Mouse (Mus musculus): ENCODE results near the gene Ofd1. TPM values are rescaled to one million over a fixed set of nuclear protein-coding genes. Genes with fewer than 3 reads are reported as not detected.
A peak's percentile ranks its signal among the peaks of the same experiment; 100 is the strongest.

The Ofd1 gene
- 1 to 10 TPM; 7.5 TPM for total RNA-seq (2021)

DNA sequence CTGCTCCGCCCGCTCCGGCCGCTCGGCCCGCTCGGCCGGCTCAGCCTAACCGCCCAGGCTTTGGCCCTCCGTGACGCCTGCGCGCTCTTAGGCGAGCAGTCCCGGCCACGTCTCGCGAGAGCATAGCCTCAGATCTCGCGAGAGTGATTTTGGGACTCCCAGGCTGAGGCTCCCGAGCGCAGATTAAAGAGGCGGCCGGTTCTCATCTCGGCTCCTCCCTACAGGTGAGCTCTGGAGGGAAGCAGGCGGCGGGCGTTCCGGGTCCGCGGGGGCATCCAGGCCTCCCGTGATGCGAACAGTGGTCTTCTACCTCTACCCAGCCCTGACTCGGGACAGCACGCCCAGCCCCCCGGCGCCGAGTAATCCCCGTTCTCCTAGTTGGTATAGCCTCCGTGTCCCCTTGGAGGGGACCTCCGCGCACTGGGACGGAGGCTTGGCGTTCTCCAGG lies at the start of gene Ofd1:
TSS of gene Ofd1 (minus strand) at position 89 of the 448 bp plus-strand sequence.
- peak; percentile 90 for DNase-seq

DNA sequence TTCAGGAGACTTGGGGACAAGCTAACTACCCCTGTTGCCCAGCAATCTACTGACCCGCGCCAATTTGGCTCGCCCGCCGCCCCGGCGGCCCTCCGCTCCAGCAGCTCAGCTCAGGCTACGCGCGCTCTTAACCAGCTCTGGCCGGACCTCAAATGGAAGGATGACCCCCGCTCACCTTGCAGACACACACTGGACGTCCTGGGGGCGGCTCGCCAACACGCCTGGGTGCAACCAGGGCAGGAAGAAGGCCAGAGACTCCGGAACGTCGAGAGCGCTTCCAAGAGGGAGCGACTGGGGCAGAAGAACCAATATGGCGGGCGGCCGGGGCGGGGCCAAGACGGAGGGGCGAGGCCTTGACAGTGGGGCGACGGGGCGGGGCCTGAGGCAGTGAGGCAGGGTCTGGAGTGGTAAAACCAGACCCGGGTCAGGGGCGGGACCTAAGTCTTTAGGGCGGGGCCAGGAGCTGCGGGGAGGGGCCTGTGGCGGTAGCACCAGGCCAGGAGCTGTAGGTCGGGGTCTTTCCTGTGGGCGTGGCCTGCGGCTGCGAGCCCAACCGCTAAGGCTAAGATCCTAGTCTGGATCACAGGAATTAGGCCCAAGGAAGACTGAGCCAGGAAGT lies 39.0 kb upstream of the Ofd1 start, which contains the start of gene Rab9:
TSS of gene Rab9 (minus strand) at position 503 of the 619 bp plus-strand sequence.
- DNase-seq = peak; percentile 94

DNA sequence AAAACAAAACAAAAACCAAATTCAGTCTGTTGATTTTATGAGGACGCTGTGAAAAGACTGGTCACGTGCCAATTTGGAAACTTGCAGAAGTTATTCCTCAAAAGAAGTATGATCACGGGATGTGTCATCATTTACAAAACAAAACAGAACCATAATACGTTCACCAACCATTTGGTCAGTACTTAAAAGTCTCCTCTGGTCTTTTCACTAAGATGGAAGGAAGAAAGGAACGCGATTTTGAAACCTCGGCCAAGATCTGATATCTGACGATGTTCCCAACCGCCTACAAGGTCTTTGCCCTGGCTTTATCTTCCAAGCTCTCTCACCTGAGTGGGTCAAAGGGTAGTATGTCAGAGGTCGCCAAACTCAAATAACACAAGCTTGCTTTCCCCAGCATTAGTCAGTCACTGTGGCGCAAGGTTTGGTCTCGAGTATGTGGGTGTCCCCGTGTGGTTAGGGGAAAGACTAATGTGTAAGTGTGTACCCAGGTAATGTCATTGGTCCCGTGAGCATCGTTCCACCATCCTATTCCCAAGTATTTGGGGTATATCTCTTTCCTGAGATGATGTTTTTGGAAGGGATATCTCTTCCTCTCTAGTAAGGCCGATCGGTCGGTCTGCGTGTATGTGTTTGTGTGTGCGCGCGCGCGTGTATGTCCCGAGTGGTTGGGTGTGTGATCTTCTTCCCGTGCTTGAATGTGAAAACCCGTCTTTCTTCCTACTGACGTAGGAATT lies 38.3 kb upstream of the Ofd1 start:
- DNase-seq = peak; percentile 5

DNA sequence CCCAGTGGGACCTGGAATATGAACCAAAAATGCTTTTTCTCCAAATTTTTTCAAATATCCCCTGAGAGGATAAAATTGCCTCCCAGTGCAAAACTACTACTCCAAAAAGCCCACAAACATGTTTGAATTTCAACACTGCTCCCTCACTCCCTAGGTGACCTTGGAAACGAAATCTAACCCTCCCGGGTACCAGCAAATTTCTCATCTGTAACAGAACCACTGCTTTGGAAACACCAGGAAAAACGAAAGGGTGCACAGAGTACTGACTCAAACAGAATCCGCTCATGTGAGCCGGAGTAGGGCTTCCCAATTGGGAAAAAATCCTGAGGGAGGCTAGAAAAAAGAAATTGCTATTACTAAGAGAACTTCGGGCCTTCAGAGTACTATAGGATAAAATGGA lies 36.9 kb upstream of the Ofd1 start:
- DNase-seq = no peak

DNA sequence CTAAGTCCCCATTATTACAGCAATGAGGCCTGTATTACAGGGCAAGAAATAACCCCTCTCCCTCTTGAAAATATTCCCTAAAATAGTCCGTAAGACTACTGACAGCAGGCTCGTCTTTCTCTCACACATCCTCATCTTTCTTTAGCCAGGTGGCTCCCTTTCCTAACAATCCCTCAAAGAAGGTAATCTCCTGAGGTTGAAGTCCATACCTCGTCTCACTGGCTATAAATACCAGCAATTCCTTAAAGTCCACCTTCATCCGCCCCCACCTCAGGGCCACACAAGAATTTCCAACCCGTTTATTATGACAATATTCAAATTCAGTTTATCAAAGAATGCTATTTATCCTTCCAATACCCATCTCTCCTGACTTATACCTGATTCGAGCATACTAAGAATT lies 32.1 kb upstream of the Ofd1 start:
- DNase-seq = no peak

DNA sequence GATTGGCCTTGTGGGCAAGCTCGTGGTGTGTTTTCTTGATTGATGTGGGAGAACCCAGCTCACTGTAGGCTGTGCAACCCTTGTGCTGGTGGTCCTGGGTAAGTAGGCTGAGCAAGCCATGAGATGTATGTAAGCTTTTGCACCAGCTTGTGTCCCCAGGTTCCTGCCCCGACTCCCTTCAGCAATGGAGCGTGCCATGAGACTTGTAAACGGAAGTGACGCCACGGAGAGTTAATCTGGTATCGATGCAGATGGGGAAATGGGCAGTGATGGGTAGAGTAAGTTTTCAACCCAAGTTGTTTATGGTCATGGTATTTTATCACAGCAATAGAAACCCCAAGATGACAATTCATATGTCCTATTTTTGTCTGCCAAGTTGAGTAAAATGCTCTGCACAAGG lies 27.8 kb upstream of the Ofd1 start:
- DNase-seq = no peak

DNA sequence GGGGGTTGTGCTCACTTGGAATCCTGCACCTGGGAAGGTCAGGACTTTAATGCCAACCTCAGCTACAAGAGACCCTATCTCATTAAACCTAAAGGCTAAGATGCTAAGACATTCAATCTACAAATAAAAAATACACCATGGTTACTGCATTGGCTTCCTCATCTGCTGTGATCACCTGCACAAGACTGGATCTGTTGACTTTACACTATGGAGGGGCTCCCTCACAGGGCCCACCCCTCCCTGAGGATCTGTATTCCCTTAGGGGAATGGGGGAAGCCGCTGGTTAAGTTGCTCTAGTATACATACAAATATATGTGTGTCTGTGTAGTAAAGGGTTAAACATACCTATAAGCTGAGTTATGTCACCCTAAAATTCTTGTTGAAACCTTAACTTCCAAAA lies 15.0 kb upstream of the Ofd1 start:
- no peak for DNase-seq

DNA sequence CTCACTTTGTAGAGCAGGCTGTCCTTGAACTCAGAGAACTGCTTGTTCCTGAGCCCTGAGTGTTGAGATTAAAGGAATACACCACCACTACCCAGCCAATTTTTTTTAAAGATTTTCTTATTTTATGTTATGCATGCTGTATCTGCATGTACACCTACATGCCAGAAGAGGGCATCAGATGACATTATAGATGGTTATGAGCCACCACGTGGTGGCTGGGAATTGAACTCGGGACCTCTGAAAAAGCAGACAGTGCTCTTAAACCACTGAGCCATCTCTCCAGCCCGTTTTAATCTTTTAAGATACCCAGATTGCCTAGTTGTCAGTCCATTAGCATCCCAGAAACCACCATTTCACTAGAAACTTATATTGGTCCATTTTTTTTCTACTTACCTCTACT lies 13.8 kb upstream of the Ofd1 start:
- DNase-seq = no peak

DNA sequence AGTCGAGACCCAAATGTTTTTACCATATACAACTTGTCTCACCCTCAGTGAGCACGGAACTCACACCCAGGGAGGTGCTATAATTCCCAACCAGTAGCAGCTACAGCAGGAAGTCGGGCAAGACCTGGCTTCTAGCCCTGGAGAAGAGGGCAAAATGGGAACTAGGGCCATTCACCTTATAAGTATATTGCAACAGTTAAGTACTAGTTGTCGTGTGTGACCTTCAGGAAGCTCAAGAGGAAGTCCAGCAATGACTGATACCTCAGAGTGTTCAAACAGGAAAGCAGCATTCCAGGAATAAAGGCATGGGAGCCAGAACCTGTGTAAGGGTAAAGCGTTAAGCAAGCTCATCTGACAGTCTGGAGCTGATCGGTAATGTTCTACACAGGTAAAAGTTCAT lies 13.0 kb upstream of the Ofd1 start:
- DNase-seq = no peak

DNA sequence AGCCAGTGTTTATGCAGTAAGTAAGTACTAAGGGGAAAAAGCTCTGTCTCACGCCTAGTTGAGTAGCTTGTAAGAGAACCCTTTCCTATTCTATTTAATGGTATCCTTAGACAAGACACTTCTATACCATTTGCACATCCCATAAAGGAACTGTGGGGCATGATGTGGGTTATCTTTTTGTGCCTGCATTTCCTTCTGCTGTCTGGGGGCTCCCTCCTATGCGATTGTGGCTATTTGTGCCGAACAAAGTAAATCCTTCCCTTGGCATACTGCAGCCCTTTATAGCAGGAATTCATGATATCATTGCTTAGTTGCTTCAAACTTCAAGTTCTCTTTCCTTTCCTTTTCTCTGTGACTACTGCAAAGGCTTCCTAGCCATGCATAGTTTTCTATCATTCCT lies 4.0 kb upstream of the Ofd1 start:
- DNase-seq = no peak

DNA sequence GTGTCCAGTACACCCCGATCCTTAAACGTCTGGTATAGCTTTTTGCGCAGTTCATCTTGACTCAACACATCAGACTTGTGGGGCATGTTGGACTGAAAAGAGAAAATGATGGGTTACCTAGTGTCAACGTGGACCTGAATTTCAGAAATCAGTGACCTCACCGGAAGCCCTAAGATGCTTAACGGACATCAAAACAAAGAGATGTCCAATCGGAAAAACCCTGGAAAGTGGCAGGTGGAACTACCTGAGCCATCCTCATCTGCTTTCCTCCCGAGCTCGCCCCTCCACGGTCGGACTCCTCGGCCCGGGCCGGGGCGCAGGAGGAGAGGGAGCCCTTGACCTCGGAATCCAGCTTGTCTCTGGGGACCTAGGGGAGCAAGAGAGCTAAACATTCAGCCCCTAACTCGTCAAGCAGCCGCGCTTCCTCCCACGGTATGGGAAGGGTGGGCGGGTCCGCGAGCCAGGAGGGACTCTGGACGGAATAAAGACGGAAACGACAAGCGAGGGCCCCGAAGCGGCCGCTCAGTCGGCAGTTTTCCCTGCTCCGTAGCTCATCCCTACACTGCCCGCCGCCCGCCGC lies 378 bp downstream of the Ofd1 start, which contains the start of gene Trappc2:
TSS of gene Trappc2 (plus strand) at position 539 of the 580 bp plus-strand sequence.
- DNase-seq = no peak

DNA sequence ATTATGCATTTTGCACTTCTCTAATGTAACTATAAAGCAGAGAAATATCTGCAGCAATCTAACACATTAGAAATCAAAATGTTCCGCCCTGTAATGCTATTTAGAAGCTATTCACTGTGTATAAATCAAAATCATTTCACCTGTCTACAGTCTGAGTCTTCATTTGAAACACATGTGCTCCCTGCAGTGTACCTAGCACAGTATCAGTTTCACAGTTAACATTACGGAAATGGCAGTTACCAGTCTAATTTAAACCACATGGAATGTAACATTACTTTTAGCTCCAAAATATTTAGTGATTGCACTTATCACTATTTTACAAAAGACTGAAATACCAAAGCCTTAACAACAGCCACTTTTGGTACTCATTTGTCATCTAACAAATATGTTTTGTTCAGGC lies 5.7 kb downstream of the Ofd1 start:
- no peak for DNase-seq

DNA sequence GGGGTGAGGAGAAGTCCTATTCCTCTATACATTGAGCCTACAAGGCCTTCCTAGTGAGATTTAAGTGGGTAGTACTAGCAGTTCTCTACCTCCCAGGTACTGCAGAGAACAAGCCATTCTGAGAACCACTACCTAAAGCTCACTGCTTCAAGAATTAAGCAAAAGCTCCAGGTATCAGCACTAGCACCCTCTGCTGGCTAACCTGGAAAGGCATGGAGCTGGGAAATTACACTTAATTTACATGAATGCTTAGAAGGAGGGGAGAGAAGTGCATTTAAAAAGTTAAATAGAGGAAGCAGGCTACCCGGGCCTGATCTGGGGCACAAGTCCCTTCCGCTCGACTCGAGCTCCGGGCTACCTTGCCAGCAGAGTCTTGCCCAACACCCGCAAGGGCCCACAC lies 24.3 kb downstream of the Ofd1 start:
- peak; percentile 19 for DNase-seq

DNA sequence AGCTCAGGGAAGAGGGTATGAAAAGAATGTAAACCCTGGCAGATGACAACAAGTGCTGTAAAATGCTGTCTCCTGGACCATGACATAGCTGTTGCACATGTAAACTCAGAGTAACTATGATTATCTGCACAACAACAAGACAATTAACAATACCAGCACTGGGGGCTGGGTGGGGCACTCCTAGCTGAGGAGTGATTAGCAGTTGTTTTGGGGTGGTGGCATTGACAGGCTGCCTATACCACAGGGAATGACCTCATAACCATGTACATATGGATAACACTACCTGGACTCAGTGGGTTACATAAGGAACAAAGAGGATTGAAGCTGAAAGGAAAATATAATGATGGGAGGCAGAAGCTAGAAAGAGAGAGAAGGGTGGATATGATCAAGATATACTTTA lies 32.6 kb downstream of the Ofd1 start:
- DNase-seq = no peak

DNA sequence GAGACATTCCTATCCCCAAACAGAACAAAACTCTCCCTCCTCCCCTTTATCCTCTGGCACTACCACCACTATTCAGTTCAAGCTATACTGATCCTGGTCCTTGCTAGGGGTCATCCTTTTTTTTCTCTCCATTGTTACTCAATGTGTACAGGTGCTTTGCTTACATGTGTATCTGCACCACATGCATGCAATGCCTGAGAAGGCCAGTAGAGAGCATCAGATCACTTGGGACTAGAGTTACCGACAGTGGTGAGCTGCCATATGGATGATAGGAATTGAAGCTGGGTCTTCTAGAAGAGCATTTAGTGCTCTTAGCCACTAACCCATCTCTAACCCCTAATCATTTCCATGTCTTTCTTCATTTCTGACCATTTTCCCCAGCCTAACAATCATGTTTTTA lies 46.8 kb downstream of the Ofd1 start:
- DNase-seq = no peak

DNA sequence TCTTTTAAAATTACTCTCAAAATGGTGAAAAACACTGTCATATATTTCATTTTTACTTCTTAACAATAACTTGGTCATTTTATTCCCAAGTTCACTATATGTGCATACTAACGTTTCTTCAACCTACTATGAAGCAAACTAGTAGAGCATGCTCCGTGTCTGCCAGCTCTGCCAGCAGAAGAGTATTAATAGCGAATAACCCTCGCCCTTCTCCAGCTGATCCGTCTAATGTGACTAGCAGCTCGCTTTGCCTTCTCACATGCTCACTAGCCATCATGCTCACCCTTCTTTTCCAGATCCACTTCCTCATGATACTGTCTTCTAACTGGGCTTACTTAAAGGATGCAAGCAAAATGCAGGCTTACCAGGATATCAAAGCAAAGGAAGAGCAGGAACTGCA lies 53.8 kb downstream of the Ofd1 start:
- no peak for DNase-seq

DNA sequence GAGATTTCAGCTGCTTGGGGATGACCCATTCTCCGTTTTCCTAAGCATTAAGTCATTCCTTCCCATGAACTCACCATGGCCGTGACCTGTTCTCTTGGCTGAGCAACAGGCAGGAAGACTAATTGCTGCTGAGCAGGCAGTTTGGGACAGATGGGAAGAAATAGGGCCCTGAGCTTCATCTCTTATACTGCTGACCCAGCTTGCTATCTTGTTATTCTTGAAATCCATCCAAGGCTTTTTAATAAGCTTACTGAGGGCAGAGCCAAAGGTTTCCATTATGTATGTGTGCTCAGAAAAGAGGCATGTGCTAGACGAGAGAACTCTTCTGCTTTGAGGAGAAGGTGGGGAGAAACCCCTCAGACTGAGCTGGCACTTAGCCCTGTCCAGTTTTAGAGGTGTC lies 55.6 kb downstream of the Ofd1 start:
- peak; percentile 19 for DNase-seq

DNA sequence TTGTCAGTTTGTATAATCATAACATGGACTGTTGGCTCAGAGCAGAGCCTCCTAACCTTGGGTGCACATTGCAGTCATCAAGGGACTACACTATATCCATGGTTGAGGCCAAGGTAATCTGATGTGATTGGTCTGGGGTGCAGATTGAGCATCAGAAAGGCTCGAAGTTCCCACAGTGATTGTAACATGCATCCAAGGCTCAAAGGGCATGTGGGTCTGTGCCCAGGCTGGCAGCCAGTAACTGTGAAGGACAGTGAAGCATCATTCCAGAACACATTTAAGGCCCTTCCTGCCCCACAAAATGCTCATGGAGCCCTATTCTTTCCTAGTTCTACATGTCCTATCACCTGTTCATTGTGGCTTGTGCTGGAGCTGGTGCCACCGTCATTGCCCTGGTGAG lies 56.9 kb downstream of the Ofd1 start:
- no peak for DNase-seq

DNA sequence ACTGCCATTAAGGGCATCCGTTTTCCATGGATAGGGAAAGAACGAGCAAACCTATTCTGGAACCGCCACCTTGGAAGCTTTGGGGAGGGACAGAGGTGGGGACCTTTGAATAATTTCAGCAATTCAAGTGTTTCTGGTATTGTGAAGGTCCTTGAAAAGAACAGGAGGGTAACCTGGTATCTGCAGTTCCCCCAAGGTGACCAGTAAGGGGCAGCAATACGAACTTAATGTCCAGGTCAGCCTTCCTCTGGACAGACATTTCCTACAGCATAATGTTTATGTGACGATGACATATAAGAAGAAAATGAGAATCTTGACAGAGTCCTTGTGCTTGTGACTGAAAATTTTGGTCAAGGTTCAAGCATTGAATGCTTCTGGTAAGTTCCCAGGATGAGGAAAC lies 61.9 kb downstream of the Ofd1 start:
- no peak for DNase-seq

DNA sequence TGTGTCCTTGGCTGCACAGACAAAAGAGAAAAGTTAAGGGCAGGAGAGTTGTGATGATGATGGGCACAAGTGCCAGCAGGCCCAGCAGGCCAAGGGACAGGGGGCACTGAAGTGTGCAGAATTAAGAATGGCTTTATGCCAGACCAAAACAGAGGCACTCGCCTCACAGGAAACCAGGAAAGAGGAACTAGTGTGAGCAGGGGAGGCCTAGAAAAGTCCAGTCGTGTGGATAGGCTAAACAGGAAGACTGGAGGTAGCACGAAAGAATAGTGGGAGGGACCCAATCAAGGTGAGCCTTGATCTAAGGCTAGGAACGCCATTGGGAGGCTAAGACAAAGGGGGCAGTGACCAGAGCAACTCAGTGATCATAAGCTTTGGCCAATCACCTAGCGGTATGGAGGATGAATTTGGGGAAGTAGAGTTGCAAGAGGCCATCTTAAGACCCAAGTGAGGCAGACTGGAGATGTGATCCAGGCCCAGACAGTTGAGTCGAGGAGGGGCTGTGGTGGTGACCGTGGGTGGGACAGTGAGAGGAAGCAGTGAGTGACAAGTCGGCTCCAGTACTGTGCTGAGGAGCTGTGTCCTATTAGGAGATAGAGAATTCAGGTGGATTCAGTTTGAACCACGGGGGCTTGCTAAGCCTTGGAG lies 63.7 kb downstream of the Ofd1 start:
- no peak for DNase-seq

DNA sequence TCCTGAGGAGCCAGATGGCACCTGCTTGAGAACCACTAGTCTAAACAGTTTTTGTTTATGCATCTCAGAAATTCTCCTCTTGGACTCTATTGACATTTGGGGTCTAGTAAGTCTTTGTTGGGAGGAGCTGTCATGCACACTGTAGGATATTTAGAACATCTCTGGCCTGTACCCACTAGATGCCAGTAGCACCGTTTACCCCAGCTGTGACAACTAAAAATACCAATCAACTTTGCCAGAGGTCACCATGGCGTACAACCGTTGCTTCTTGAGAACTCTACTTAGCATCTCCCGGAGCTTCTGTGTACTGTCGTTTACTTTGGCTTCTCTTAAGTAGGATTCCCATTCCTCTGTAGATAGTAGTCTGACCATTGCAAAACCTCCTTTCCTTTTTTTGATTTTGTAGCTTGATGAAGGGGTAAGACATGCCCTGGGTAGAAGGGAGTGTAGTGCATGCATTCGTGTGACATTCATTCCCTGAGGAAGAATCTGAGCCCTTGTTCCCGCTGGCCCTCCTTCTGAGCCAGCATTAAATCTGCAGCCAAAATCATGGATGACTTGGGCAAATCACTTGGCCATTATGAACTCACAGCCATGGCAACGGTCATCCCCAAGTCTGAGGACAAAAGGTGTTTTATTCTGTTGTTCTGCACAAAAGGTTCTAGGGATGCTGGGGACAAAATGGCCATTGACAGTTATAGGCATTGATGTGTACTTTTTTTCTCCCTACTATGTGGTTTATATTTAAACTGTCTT lies 74.9 kb downstream of the Ofd1 start:
- DNase-seq = no peak

DNA sequence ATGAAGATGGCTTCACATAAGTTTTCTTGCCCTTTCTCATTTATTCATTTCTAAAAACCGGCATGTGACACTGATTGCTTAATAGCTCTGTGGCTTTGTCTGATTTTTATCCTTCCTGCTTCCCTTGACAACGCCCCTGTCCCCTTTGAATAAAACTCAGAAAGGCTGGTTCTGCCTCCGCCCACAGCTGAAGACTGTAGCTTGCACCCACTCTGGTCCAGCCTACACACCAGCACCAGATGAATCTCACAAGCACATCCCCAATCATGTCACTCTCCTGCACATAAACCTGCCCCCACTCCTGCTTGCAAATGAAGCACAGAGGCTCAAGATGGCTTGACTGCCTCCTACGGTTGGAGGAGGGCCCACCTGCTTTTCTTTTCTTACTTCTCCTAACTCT lies 80.0 kb downstream of the Ofd1 start:
- DNase-seq = no peak

Measured in heart, postnatal 4 days (tissue).